Mouse (Mus musculus) kidney, postnatal 25 days (tissue): ENCODE results near the gene Hcfc2.

Source experiments
- DNase-seq, 2 experiments: peaks; one replicate each; pipeline ENCODE4 v3.0.0; 2021; ENCODE audit warnings: mixed read lengths in 2 of 2

Hcfc2 gene

DNA sequence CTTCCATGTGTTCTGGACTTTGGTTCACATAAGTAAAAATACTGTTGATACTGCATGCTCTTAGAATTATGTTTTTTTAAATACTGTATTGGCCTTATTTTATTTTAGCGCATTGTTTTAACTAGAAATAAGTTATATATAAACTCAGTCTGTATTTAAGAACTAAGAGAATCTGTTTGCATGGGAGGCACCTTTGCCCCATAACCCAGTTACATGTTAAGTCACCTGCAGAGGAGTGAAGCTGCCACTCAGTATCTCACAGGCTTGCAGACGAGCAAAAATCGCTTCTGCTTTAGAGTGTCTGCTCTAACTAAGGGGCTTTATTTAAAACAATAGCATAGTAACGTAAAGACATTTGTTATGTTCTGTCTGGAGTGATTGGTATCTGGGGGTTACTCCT lies 45.9 kb downstream of the Hcfc2 start:
- no peak for DNase-seq

DNA sequence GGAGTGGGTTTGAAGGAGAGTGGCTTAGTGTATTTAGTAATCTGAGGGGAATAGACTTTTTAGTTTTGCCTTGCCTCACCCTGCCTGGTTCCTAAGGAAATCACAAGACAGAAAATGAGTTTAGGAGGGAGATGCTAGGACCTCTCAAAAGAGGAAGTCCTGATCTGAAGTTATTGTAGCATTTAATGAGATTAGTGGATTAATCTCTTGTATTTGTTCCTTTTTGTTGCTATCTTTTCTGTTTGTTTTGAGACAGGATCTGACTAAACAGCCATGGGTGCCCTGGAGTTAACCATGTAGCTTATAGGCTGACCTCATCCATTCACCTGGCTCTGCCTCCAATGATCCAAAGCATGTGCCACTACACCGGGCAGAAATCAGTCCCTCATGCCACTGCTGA lies 46.6 kb downstream of the Hcfc2 start:
- DNase-seq = no peak

DNA sequence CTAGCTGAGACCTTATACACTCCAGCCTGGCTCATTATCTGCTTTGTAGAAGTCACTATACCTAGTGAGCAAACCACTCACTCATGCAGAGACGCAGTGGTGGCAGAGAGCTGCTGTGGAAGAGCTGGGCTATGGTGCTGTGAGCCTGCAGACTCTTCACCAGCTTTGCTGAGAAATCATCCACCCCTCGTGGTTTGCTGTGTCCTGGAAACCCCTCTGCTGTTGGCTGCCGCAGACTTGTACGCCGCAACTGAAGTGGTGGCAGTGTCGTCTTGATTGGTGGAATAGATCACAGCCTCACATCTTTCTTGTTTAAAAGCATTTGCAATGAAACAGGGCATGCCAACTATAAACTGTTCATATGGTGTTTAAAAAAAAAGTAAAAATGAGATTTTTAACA lies 48.3 kb downstream of the Hcfc2 start:
- no peak for DNase-seq

DNA sequence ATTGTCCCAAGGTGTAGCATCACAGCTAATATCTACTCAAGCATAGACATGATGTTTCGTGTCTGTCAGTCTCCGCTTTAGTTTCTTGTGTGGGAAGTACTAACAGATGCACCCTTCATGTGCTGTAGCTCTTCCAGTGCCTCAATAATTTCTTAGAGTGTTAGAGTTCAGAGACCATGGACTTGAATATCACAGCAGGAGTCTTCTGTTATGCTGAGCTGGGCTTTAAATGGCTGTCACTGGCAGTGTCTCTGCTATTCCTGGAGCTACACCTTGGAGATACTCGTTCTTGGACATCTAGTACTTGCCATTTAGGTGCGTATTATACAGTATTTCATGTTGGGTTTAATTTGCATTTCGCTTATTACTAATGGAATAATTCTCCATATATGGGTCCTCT lies 49.3 kb downstream of the Hcfc2 start:
- no peak for DNase-seq

DNA sequence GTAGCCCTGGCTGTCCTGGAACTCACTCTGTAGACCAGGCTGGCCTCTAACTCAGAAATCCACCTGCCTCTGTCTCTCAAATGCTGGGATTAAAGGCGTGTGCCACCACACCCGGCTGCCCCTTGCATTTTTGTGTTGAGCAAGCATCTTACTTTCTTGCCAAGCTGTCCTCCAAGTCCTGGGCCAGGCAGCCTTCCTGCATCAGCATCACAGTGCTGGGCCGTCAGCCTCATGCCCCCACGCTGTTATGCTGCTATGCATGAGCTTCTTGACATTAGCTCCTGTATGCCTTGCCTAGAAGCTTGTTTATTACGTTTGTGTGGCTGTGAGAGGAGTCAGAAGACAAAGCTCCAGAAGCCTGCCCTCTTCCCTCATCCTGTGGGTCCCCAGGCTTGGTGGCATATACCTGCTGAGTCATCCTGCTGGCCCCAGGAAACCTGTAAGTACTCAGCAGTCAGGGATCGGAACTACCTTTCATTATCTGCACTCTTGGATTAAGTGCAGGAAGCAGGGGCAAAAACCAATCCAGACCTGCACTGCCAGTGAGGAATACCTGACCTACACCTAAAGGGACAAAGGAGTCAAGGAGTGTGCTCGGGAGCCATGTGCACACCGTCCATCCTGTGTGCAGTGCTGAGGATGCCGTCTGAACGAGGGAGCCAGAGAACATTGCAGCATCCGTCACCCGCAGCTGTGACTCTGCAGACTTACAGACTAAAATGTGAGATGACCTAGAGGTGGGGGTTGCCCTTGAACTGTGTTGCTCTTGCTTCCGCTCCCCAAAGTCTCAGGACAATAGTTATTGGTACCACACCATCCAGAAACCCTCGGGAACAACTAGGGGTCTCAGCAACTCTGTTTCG lies 51.3 kb downstream of the Hcfc2 start:
- DNase-seq = no peak

DNA sequence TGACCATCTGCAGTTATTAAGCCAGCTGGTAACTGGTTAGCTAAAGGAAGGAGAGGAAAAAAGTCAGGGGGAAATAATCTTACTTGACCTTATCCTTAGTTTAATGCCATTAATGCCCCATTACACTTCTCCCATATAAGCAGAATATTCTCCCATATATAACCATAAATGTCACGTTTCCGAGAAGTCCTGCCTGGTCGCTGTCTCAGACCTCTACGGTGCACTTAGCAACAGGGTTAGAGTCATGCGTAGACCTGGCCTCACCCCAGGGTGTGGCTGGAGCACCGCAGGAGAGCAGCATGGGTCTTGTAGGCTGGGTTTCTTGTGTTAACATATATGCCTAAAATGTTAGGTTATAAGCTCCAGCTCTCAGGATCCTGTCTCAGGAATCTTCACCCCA lies 54.8 kb downstream of the Hcfc2 start:
- DNase-seq = no peak

DNA sequence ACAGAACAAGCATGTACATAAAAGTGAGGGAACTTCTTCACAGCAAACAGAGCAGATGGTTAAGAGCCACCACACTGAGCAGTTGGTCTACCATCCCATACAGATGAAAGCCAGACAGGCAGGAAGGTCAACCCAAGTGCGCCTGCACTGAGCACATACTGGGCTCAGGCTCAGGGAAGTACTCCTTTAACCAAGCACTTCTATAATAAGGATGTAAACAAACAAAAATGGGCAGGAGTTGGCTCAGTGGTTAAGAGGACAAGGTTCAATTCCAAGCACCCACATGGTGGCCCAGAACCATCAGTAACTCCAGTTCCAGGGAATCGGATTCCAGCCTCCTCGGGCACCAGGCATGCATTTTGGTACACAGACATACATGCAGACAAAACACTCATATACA lies 57.0 kb downstream of the Hcfc2 start:
- DNase-seq = no peak

DNA sequence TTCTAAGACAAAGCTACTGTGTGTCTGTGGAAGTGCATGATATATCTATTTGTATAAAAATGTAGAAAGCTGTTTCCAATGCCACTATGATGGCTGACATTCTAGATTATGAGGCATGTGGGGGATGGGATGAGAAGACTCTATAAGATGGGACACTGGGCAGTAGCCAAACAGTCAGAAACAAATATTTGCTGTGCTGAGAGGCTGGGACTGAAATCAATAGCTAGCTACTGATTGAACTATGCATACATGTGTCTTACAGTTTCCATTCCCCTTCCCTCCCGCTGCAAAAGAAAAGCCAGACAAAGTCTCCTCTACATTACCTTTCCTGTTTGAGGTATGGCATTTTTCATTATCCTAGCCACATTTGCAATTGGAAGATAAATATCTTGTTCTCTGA lies 58.7 kb downstream of the Hcfc2 start:
- DNase-seq = no peak

DNA sequence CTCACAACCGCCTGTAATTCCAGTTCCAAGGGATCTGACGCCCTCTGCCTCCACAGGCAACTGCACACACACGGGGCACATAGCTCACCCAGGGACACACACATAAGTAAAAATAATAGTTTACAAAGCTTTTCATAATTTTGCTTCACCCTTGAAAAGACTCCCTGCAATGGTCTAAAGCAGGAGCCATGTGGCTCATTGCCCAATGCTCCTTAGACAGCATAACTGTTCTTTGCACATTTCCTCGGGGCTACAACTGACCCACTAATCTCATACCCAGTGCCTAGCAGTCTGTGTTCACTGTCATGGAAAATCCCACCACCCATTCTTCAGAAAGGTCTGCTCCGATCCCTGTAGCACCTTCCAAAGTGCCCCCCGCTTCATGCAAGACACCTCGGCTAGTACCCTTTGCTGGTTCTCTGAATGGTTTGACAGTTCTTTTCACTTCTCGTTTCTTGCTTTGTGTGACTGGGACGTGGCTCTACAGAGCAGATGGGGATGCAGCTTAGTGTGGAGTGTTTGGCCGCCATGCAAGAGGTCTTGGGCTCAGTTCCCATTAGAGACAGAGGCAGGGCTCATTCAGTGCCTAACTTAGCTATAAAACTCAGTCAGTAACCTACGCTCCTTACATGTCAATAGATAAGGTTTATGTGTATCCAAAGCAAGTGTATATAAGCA lies 59.4 kb downstream of the Hcfc2 start:
- no peak for DNase-seq

DNA sequence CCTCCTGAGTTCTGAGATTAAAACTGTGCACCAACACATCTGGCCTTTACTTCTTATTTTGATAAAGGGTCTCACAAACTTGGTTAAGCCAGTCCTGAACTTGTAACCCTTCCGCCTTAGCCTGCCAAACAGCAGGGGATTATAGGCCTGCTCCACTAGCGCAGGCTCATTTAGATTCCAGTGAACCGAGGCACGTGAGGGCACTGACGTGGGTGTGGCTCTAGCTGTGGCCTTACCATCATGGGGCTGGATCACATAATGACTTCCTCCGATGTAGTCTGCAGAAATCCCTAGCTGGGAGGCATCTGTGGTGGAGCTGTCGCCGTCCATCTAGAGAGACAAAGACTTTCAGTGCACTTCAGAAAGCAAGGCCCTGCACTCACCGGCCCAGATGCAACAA lies 60.5 kb downstream of the Hcfc2 start:
- no peak for DNase-seq

DNA sequence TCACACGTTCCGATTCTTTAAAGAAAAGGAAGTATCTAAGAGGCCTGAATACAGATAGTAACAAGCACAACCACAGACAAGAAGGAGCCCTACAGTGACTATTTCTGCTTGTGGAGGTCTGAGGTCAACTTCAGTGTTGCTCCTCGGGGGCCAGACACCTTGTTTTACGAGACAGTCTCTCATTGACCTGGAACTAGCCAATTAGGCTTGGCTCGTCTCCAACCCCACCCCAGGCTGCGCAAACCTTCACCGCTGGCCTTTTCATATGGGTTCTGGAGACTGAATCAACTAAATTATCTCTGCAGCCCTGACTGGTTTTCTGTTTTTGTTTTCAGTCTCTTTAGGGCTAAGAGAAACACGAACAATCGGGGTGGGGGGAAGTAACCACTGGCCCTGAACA lies 61.4 kb downstream of the Hcfc2 start:
- DNase-seq = no peak

DNA sequence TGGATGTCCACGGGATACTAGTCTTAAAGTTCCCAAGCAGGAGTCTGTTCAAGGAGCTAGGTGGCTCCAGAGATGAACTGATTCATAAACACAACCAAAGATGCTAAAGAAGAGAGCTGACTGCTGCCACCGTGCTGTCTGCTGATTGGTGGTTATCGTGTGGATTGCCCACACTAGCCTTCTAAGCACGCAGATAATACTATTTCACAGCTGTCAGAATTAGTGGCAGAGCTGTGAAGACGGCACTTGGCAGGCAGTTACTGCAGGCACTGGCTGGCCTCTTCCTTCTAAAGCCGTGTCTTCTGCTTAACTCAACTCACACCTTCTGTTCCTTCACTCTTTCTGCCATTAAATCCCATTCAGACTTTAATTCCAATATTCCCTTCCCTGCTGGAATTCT lies 62.4 kb downstream of the Hcfc2 start:
- DNase-seq = no peak

DNA sequence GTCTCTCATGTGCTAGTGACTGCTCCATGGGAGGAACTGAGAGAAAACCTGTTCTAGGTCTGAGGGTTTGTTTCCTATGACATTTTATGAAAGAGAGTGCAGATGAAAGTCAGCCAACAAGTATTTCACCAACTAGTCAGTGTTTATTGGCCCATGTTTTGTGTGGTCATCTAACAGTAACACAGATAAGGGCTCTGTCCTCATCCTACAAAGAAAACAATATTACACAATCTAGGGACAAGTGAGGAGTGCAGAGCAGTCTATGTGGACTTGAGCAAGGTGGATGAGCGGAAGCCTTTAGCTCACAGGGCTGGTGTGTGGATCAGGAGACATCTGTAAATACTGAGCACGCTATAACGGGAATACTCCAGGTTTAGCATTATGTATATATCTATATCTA lies 62.9 kb downstream of the Hcfc2 start:
- no peak for DNase-seq

DNA sequence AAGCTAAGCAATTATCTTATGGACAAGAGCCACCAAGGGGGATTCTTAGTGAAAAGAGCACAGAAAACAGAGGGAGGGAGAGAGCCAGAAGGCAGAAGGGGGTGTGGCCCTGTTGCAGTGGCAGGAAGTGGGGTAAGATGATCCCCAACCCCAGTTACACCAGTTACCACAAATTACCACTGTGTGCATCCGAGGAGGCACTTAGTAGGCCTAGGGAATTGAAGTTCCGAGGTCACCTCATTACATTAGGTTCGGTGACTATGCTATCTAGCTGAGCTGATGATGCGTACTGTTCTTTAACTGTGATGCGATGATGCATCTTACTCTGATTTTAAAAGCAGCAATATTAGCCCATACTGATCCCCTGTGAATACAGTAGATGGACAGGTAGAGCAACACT lies 63.7 kb downstream of the Hcfc2 start:
- no peak for DNase-seq

DNA sequence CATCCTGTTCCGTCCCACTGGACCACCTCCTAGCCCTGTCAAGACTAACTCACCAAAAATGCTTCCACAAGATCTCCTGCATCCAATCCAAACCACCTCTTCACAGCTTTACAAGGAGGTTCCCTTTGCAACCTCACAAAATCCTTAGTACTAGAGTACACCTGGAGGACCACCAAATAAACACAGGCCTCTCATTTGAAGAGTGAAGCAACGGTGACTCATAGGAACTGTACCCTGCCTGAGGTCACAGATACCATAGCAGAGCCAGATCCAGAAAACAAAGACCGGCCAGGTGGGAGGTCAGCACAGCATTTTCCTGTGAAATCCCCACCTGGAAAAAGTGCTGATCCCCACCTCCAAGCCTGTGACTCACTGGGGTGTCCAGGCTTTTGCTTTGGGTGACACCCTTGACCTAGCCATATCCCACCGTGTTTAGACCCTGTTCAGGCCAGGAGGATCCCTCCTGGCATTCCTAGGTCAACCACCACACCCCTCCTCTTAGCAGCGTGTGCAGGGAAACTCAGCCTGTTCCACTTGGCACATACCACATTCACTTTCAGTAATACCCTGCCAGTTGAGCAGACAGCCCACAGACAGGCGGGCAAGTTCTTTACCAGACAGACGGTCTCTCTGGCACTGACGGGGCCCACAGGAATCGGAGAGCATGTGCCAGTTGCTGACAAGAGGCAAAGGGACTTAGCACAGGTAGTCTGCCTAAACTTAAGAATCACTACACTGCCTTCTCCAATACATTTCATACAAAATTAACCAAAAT lies 65.3 kb downstream of the Hcfc2 start:
- DNase-seq = peak in 1 of 2 experiments; percentile 40

DNA sequence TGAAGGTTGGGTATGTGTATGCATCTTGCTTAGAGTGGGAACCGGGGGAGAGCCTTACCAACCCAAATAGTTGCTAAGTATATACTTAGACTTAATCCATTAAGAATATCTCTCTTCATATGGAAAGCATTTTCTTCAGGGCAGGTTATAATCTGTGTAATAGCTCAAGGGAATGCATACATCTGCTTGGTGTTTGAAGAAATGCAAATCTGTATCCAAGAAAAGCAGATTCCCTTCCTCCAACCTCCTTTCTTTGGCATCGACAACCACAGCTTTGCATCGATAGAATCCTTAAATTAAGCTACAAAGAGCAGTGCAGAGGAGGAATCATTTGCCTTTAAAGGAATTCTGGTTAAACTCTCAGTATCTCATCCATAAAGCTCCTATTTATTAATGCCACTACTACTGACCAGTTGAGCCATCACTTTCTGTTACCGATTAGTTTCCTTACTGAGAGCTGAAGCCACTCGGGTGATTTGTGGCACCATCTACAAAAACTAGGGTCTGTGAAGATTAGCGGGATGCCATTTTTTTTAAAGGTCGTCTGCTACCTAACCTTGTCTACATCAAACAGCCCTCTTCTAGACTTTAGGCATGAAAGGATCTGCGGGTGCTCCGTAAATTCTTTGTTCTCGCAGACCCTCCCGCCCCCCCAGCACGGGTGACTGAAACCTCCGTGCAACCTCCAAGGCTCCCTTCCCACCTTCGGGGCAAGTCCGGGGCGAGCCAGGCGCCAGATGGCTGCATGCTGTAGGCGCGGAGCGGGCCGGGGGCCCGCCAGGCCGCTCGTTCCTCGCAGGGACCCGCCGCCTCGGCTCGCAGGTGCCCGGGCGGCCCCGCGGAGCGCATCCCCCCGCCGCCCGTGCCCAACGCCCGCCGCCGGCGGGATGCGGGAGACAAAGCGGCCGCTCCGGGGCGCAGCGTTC lies 67.1 kb downstream of the Hcfc2 start:
- DNase-seq = peak; percentile 29 to 59

DNA sequence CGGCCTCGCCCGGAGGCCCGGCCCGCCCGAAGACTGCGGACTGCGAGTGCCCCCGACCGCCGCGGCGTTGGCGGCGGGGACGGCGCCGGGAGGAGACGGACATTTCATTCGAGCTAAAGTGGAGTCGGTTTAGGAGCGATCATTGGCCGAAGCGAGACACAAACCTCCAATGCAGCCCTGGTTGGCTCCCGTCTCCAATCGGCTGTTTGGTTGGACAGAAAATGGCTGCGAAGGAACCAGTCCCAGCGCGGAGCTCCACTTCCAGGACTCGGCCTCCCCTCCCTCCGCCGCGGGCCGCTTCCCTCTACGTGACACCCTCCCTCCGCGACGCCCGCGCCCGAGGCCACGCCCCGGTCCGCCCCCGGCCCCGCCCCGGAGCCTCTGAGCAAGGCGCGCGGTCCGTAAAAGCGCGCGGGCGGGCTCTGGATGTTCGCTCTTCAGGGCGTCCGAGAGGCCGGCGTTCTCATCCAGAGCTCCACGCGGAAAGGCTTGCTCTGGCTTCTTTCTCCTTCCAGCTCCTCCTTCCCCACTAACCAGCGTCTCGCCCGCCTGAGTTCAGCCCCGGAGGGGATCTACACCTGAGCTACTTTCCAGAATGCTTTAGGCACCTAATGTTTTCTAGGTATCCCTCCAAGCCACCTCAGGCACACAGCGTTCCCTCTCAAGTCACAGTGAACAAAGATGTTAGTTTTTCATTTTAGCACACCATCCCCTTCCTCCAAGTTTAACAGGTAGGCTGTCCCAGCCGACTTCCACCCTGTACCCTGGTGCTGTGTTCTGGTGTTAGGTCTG lies 68.1 kb downstream of the Hcfc2 start, which contains the start of gene Nfyb:
Gene Nfyb, minus strand, starts transcription at position 305 of the 792 bp plus-strand sequence.
- peak; percentile 96 to 99 for DNase-seq

DNA sequence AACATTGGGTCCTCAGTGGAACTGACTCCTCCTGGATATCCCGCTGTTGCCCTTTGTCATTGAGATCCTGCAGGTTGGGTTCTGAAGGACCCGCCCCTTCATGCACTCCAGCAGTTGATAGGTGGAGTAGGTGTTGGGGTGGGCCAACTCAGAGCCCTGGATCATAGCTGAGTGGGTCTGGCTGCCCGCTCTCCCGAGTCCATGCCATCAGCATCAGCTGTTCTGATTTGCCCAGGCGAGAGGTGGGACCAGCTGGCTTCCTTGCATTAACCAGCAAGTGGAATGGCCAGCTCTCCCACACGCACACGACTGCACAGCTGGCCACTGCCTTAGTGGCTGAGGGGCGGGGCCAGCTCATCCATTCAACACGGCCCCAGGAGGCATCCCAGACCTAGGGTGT lies 72.9 kb downstream of the Hcfc2 start:
- peak in 1 of 2 experiments; percentile 41 for DNase-seq

DNA sequence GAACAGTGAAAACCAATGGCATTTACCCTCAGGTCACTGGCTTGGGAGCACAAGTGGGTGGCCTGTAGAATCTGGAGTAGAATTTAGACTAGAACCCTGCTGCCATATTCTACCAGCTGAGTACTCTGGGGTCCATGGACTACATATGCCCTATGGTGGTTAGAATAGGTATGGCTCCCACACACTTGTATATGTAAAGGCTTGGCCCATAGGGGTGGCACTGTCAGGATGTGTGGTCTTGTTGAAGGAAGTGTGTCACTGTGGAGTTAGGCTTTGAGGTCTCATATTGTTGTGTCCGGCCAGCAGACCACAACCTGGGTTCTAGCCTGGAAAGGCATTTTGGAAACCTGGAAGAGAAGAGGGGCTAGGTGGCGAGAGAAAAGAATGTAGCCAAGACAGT lies 74.8 kb downstream of the Hcfc2 start:
- no peak for DNase-seq

DNA sequence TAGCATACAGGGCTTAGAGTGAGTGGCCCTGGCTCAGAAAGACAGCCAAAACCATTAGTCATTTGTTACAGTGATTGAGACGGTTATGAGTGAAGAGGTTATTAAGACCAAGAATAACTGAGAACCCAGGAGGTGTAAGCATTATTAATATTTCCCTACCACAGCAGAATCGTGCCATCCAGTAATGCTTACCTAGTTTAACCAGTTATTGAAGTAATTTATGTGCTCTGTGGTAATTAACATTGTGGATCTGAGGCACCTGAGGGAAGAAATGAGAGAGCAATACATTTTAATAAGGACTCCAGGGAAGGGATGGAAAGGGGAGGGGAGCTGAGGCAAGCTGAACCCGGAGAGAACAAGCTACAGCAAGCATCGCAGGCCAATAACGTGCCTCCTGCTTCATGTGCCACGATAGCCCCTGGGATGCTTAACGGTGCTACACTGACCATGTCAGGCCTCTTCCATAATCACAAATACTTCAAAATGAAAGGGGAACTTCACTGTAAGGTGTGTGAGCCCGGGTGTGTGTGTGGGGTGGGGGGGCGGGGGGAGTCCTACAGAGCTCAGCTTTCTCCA lies 75.7 kb downstream of the Hcfc2 start:
- DNase-seq = no peak

DNA sequence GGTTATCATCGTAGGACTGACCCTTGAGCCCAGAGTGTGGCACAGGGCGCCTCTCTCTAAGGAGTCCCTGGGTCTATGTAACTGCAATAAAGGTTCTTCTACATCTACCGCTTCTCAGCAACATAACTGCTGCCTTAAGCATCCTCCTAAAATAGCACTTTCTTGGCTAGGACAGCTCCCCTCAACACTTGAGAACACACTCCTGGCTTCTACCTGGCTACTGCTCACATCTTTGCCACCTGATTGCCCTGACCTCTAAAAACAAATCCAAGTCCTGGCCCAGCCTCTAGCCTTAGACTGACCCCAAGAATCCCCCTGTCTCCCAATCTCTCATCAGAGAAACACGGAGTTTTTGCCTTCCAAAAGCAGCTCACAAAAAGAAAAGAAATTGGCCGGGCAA lies 78.9 kb downstream of the Hcfc2 start:
- no peak for DNase-seq
